Mouse (Mus musculus) embryo, embryonic 10 days (tissue): ENCODE measurements at regions not wholly inside any gene's neighbourhood (a gene's known extent, or its start where the extent isn't known, plus 50 kb on each side); places are given as distances from the start of the nearest gene placed in this dataset.
A peak's percentile ranks its signal among the peaks of the same experiment; 100 is the strongest.

Experiments used
- DNase-seq: peaks from one replicate; pipeline ENCODE4 v3.0.0-alpha.2; 2015; ENCODE audit warnings: low spot score

- peak; percentile 61 for DNase-seq
Observed at GRCm38 (mm10) chr11:42067788-42068187, 67.1 kb upstream of the Gabrg2 start.

- DNase-seq, result no peak
Observed at GRCm38 (mm10) chr11:42051567-42051966, 50.9 kb upstream of the Gabrg2 start.
